Comparison of ENCODE assay signal across 25 mouse cellular contexts in the genomic region with DNA sequence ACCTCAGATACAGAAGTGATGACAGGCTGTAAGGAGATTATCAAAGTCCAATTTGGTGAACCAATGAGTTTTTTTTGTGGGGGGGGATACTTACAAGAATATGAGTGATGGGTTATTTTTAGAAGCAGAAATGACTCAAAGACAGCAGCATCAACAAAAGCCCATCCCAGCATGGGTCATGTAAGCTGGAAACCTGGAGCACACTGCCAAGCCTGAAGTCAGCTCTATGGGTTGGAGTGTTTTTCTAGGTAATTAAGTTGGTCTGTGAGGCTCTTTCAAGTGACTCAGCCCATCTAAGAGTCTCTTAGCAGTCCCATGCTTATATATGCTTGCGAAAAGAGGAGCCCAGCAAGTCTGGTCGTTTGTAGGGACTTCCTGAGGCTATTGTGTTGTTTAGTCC.
DNase-seq lines count a peak whose midpoint lies in the region; ATAC-seq lines count a peak whose summit lies in the region.
"Had no signal": no experiment of that assay in that cellular context is flagged by ENCODE, and none has a peak within 500 bp of the region (broad histone marks: within the 10 kb centered on the region; RNA-seq: fewer than 3 reads in every experiment).

No protein-coding gene starts in this region.

- H3K27me3 ChIP-seq in forebrain, embryonic 15.5 days: no peaks in the 10 kb centered on the region
- no peaks in the 10 kb centered on the region for H3K27me3 ChIP-seq in forebrain, embryonic 16.5 days (replicated peaks; ENCODE audit: control insufficient read depth, insufficient read depth, low read length)
- H3K27me3 ChIP-seq in midbrain, embryonic 12.5 days: no peaks in the 10 kb centered on the region
- no peaks in the 10 kb centered on the region for H3K27me3 ChIP-seq in midbrain, embryonic 10.5 days (ENCODE audit: low read depth, poor library complexity, severe bottlenecking)
- H3K27me3 ChIP-seq in midbrain, embryonic 14.5 days (ENCODE audit: control insufficient read depth, insufficient read depth, low read length): no peaks in the 10 kb centered on the region
- H3K27me3 ChIP-seq: embryonic facial prominence, embryonic 13.5 days; intestine, embryonic 15.5 days; limb, embryonic 15.5 days; neural tube, embryonic 12.5 days; Patski had no signal

- no peak for DNase-seq in midbrain, embryonic 10.5 days (ENCODE audit: low spot score)
- no peak for DNase-seq in midbrain, embryonic 14.5 days
- no peak for DNase-seq in gastrocnemius, postnatal 14 days
- DNase-seq in ovary, postnatal 10 days (ENCODE audit: low spot score): no peak
- DNase-seq: adrenal gland, adult 2 months; cerebellum, adult 2 months; cerebellum, postnatal 25 days; heart, postnatal 4 days; kidney, adult 8-10 months; kidney, postnatal 10 days; left cerebral cortex, postnatal 4 days; lung, embryonic 14.5 days; thymus, adult 18-20 months; thymus, postnatal 4 days had no signal

- peaks cover 9% of the 10 kb centered on the region for H3K4me1 ChIP-seq in forebrain, embryonic 15.5 days
- H3K4me1 ChIP-seq in forebrain, embryonic 16.5 days (replicated peaks; ENCODE audit: control insufficient read depth, insufficient read depth, low read length): peaks cover 7% of the 10 kb centered on the region
- peaks cover 14% of the 10 kb centered on the region for H3K4me1 ChIP-seq in midbrain, embryonic 12.5 days
- H3K4me1 ChIP-seq in midbrain, embryonic 10.5 days: peaks cover 20% of the 10 kb centered on the region
- peaks cover 9% of the 10 kb centered on the region for H3K4me1 ChIP-seq in midbrain, embryonic 14.5 days (ENCODE audit: control insufficient read depth, insufficient read depth, low read length)
- H3K4me1 ChIP-seq: intestine, embryonic 15.5 days; limb, embryonic 15.5 days had no signal

- no peak overlapping the region for H3K4me2 ChIP-seq in forebrain, embryonic 15.5 days (replicated peaks)
- H3K4me2 ChIP-seq in forebrain, embryonic 16.5 days (ENCODE audit: low read length): no peak overlapping the region
- no peak overlapping the region for H3K4me2 ChIP-seq in midbrain, embryonic 12.5 days (replicated peaks)
- no peak overlapping the region for H3K4me2 ChIP-seq in midbrain, embryonic 14.5 days (ENCODE audit: low read length)
- H3K4me2 ChIP-seq: embryonic facial prominence, embryonic 13.5 days; intestine, embryonic 15.5 days; limb, embryonic 15.5 days; lung, embryonic 14.5 days; neural tube, embryonic 12.5 days had no signal

- H3K4me3 ChIP-seq in forebrain, embryonic 15.5 days: no peak overlapping the region
- H3K4me3 ChIP-seq in forebrain, embryonic 16.5 days (replicated peaks; ENCODE audit: low read length): no peak overlapping the region
- H3K4me3 ChIP-seq in midbrain, embryonic 12.5 days: no peak overlapping the region
- no peak overlapping the region for H3K4me3 ChIP-seq in midbrain, embryonic 10.5 days
- H3K4me3 ChIP-seq in midbrain, embryonic 14.5 days (replicated peaks; ENCODE audit: low read depth, low read length): no peak overlapping the region
- H3K4me3 ChIP-seq: embryonic facial prominence, embryonic 13.5 days; erythroblast, embryonic 14.5 days; intestine, embryonic 15.5 days; limb, embryonic 15.5 days; neural tube, embryonic 12.5 days had no signal

- no peaks in the 10 kb centered on the region for H3K9me3 ChIP-seq in forebrain, embryonic 15.5 days
- no peaks in the 10 kb centered on the region for H3K9me3 ChIP-seq in forebrain, embryonic 16.5 days (ENCODE audit: control insufficient read depth, low read length)
- H3K9me3 ChIP-seq in midbrain, embryonic 12.5 days: no peaks in the 10 kb centered on the region
- no peaks in the 10 kb centered on the region for H3K9me3 ChIP-seq in midbrain, embryonic 10.5 days (replicated peaks)
- no peaks in the 10 kb centered on the region for H3K9me3 ChIP-seq in midbrain, embryonic 14.5 days (ENCODE audit: control insufficient read depth, low read length)
- H3K9me3 ChIP-seq: embryonic facial prominence, embryonic 13.5 days; intestine, embryonic 15.5 days; limb, embryonic 15.5 days; neural tube, embryonic 12.5 days had no signal

- H3K27ac ChIP-seq in forebrain, embryonic 15.5 days (replicated peaks): peak overlapping the region; percentile 75
- H3K27ac ChIP-seq in forebrain, embryonic 16.5 days (ENCODE audit: low read length): no peak overlapping the region
- 0 out of 2 replicates have a peak overlapping the region, but pooled peaks have one; percentile 69 for H3K27ac ChIP-seq in midbrain, embryonic 12.5 days (replicated peaks)
- H3K27ac ChIP-seq in midbrain, embryonic 10.5 days (replicated peaks): no peak overlapping the region
- peak overlapping the region; percentile 88 for H3K27ac ChIP-seq in midbrain, embryonic 14.5 days (replicated peaks; ENCODE audit: low read depth, low read length)
- H3K27ac ChIP-seq: embryonic facial prominence, embryonic 13.5 days; intestine, embryonic 15.5 days; limb, embryonic 15.5 days; liver, embryonic 14.5 days; neural tube, embryonic 12.5 days had no signal

- 43% methylated on average over 2 of the region's 2 CpGs for WGBS in forebrain, embryonic 15.5 days
- 41% methylated on average over 2 of the region's 2 CpGs for WGBS in forebrain, embryonic 16.5 days
- 53% methylated on average over 2 of the region's 2 CpGs for WGBS in midbrain, embryonic 12.5 days
- 51% methylated on average over 2 of the region's 2 CpGs for WGBS in midbrain, embryonic 10.5 days
- WGBS in midbrain, embryonic 14.5 days: 51% methylated on average over 2 of the region's 2 CpGs

- no peak overlapping the region for H3K9ac ChIP-seq in forebrain, embryonic 15.5 days (replicated peaks)
- no peak overlapping the region for H3K9ac ChIP-seq in forebrain, embryonic 16.5 days (replicated peaks; ENCODE audit: low read depth, low read length)
- no peak overlapping the region for H3K9ac ChIP-seq in midbrain, embryonic 12.5 days (replicated peaks)
- H3K9ac ChIP-seq in midbrain, embryonic 14.5 days (replicated peaks; ENCODE audit: low read length): no peak overlapping the region
- H3K9ac ChIP-seq: embryonic facial prominence, embryonic 13.5 days; intestine, embryonic 15.5 days; limb, embryonic 15.5 days; liver, embryonic 14.5 days; lung, embryonic 14.5 days; neural tube, embryonic 12.5 days had no signal

- no peaks in the 10 kb centered on the region for H3K36me3 ChIP-seq in forebrain, embryonic 15.5 days
- no peaks in the 10 kb centered on the region for H3K36me3 ChIP-seq in forebrain, embryonic 16.5 days (ENCODE audit: control insufficient read depth, insufficient read depth)
- no peaks in the 10 kb centered on the region for H3K36me3 ChIP-seq in midbrain, embryonic 12.5 days
- H3K36me3 ChIP-seq in midbrain, embryonic 10.5 days: no peaks in the 10 kb centered on the region
- H3K36me3 ChIP-seq in midbrain, embryonic 14.5 days (ENCODE audit: control insufficient read depth, insufficient read depth, low read length): no peaks in the 10 kb centered on the region
- H3K36me3 ChIP-seq: embryonic facial prominence, embryonic 13.5 days; intestine, embryonic 15.5 days; limb, embryonic 15.5 days; neural tube, embryonic 12.5 days had no signal

- no peak for ATAC-seq in forebrain, embryonic 15.5 days (replicated peaks)
- ATAC-seq in forebrain, embryonic 16.5 days: no peak
- ATAC-seq in midbrain, embryonic 12.5 days (ENCODE audit: low FRiP score, low read depth): no peak
- ATAC-seq in midbrain, embryonic 14.5 days (ENCODE audit: low FRiP score, low TSS enrichment): no peak
- ATAC-seq: CD4-positive, CD25-positive, alpha-beta regulatory T cell, adult 4 months; intestine, embryonic 15.5 days; Patski had no signal

- intact Hi-C loops in gastrocnemius, postnatal 14 days (cut with DNase I; ENCODE audit: low total_unique reads): no loop called here

Comparison
In these comparisons a context has a peak if more than half of its experiments do, and no peak if none do; other contexts are left out.
1. H3K27ac ChIP-seq: peak in forebrain, embryonic 15.5 days (single experiment), midbrain, embryonic 12.5 days (single experiment) and midbrain, embryonic 14.5 days (single experiment); none in forebrain, embryonic 16.5 days (single experiment) and midbrain, embryonic 10.5 days (single experiment).